Mouse (Mus musculus) lung, postnatal 0 days (tissue): ENCODE data around the gene Rnps1.

Experiments
- CTCF ChIP-seq: IDR thresholded peaks from 2 replicates; pipeline ENCODE4 v1.5.1; 2016; ENCODE audit warnings: antibody characterized with exemption, mild to moderate bottlenecking
- EP300 ChIP-seq: IDR thresholded peaks from 2 replicates; pipeline ENCODE4 v1.6.1; 2016; ENCODE audit warnings: antibody characterized with exemption, mild to moderate bottlenecking, control low read depth

DNA sequence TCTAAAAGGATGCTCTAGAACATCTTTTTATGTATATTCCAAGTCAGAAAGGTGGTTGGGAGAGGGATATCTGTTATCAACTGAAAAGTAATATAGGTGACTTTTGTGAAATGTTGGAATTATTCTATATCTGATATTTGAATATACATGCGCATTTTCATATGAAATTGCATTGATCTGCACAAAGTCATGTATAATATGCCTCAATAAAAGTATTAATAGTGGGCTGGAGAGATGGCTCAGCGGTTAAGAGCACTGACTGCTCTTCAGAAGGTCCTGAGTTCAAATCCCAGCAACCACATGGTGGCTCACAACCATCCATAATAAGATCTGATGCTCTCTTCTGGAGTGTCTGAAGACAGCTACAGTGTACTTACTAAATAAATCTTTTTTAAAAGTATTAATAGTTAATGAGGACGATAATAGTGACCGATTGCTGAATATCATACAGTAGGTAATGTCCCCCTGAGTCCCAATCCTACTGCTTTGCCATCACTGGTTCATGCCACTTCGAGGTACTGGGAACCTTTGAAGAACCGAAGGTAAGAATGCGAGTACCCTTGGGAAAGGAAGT, 55.1 kb downstream of the Rnps1 start:
- TF ChIP-seq EP300 (no peak), CTCF (no peak)
